Mouse (Mus musculus) myocyte (in vitro differentiated cells): ENCODE measurements around the gene Supt3.

Experiments used
- MYOD1 ChIP-seq, 3 experiments: IDR thresholded peaks; one replicate each; pipeline ENCODE4 v1.6.1; 2011; ENCODE audit warnings: control low read depth in 2 of 3, low read depth in 2 of 3, mild to moderate bottlenecking in 2 of 3, moderate library complexity in 1 of 3; ENCODE audit not compliant: insufficient read length in 2 of 3, control insufficient read depth in 1 of 3
- MYOG ChIP-seq, 3 experiments: IDR thresholded peaks; one replicate each; pipeline ENCODE4 v1.6.1; 2011; ENCODE audit warnings: control low read depth in 2 of 3, low read depth in 2 of 3, mild to moderate bottlenecking in 2 of 3; ENCODE audit not compliant: insufficient read length in 2 of 3, control insufficient read depth in 1 of 3, insufficient read depth in 1 of 3
- POLR2A ChIP-seq: IDR thresholded peaks from one replicate; pipeline ENCODE4 v1.6.1; 2011; ENCODE audit warnings: low read depth, mild to moderate bottlenecking, control low read depth, moderate library complexity; ENCODE audit not compliant: insufficient read length
- TCF12 ChIP-seq: IDR thresholded peaks from one replicate; pipeline ENCODE4 v1.6.1; 2011; ENCODE audit warnings: mild to moderate bottlenecking, control low read depth; ENCODE audit not compliant: poor library complexity, insufficient read depth, severe bottlenecking

GRCm38 (mm10) chr17:44742246-44742645, 34.7 kb upstream of the Supt3 start:
- TF ChIP-seq MYOG (IDR thresholded peaks at IDR 0.05; ENCODE audit: control insufficient read depth in 1 of 3, insufficient read depth in 1 of 3, insufficient read length in 2 of 3, low read depth in 2 of 3) (no peak), POLR2A (no peak), MYOD1 (IDR thresholded peaks at IDR 0.05; ENCODE audit: control insufficient read depth in 1 of 3, insufficient read length in 2 of 3, low read depth in 2 of 3) (no peak), TCF12 (no peak)
